Mouse (Mus musculus): ENCODE measurements around the gene Cpt1a. TPM values are rescaled to one million over a fixed set of nuclear protein-coding genes. Genes with fewer than 3 reads are reported as not detected.
A peak's percentile ranks its signal among the peaks of the same experiment; 100 is the strongest.

Gene Cpt1a
- polyA plus RNA-seq, 1 experiment = 75.7 TPM

GRCm38 (mm10) chr19:3333694-3334515 is 11.8 kb downstream of the Cpt1a start:
- no peaks in the 10 kb centered on the region for H3K36me3 ChIP-seq (ENCODE audit: control insufficient read depth, insufficient read depth, low read length)
- no peak for DNase-seq
- no peak overlapping the region for H3K4me3 ChIP-seq (ENCODE audit: control insufficient read depth, insufficient read depth, low read length)
- WGBS = 75% methylated on average over 17 of the region's 17 CpGs
- H3K4me1 ChIP-seq (replicated peaks; ENCODE audit: control insufficient read depth, insufficient read depth, low read length) = peaks cover 15% of the 10 kb centered on the region
- no peak for TF ChIP-seq POLR2A (IDR thresholded peaks at IDR 0.05; ENCODE audit: control insufficient read depth, extremely low read depth, insufficient read depth, low read length, poor library complexity)
- no peak for TF ChIP-seq CTCF (IDR thresholded peaks at IDR 0.05; ENCODE audit: borderline replicate concordance, control insufficient read depth, extremely low read depth, insufficient read depth, low read length, poor library complexity)
- H3K27me3 ChIP-seq (ENCODE audit: control insufficient read depth, insufficient read depth, low read length) = no peaks in the 10 kb centered on the region
- no peak overlapping the region for H3K27ac ChIP-seq (ENCODE audit: control insufficient read depth, insufficient read depth, low read length)

DNA sequence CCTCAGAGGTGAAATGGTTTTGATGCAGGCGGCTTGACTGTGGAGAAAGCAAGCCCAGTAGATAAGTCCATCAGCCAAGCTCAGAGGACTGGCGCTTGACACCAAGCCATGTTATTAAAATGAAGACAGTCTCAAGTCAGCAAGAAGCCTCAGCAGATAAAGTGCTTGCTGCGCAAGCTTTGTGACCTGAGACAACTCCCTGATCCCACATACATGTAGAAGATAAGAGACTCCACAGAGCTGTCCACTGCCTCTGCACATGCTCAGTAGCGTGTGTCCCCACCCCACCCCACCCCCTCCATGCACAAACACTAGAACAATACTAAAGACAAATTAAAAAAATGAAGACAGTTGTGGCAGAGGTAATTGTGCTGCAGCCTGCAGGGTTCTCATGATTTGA is 12.4 kb downstream of the Cpt1a start:
- no peaks in the 10 kb centered on the region for H3K27me3 ChIP-seq (ENCODE audit: control insufficient read depth, insufficient read depth, low read length)
- H3K4me3 ChIP-seq (ENCODE audit: control insufficient read depth, insufficient read depth, low read length) = no peak overlapping the region
- no peak for DNase-seq
- H3K36me3 ChIP-seq (ENCODE audit: control insufficient read depth, insufficient read depth, low read length) = no peaks in the 10 kb centered on the region
- WGBS = 96% methylated on average over 4 of the region's 4 CpGs
- H3K4me1 ChIP-seq (replicated peaks; ENCODE audit: control insufficient read depth, insufficient read depth, low read length) = peaks cover 22% of the 10 kb centered on the region
- TF ChIP-seq CTCF (IDR thresholded peaks at IDR 0.05; ENCODE audit: borderline replicate concordance, control insufficient read depth, extremely low read depth, insufficient read depth, low read length, poor library complexity) (no peak), POLR2A (IDR thresholded peaks at IDR 0.05; ENCODE audit: control insufficient read depth, extremely low read depth, insufficient read depth, low read length, poor library complexity) (no peak)
- H3K27ac ChIP-seq (ENCODE audit: control insufficient read depth, insufficient read depth, low read length) = no peak overlapping the region

DNA sequence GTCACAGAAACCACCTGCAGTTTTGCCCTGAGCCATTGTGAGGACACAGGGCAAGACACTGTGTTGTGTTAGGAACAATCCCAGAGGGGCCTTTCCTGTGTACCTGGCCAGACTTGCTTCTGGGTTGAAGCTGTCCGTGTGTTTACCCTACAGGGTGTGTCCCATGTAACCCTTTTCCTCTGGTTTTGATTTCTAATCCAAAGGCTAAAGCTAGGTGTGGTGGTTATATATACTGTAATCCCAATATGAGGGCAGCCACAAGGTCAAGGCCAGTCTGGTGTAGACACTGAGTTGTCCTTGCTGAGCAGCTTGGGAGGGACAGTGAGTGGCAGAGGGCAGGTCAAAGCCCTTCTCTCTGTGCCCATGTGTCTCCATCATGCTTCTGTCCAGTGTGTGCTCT is 13.8 kb downstream of the Cpt1a start:
- DNase-seq = no peak
- 88% methylated on average over 1 of the region's 1 CpGs for WGBS
- Histone ChIP-seq H3K27me3 (ENCODE audit: control insufficient read depth, insufficient read depth, low read length) (no peaks in the 10 kb centered on the region), H3K27ac (ENCODE audit: control insufficient read depth, insufficient read depth, low read length) (no peak overlapping the region), H3K4me3 (ENCODE audit: control insufficient read depth, insufficient read depth, low read length) (no peak overlapping the region), H3K4me1 (replicated peaks; ENCODE audit: control insufficient read depth, insufficient read depth, low read length) (peaks cover 33% of the 10 kb centered on the region), H3K36me3 (ENCODE audit: control insufficient read depth, insufficient read depth, low read length) (no peaks in the 10 kb centered on the region)
- TF ChIP-seq POLR2A (IDR thresholded peaks at IDR 0.05; ENCODE audit: control insufficient read depth, extremely low read depth, insufficient read depth, low read length, poor library complexity) = no peak
- TF ChIP-seq CTCF (IDR thresholded peaks at IDR 0.05; ENCODE audit: borderline replicate concordance, control insufficient read depth, extremely low read depth, insufficient read depth, low read length, poor library complexity) = no peak

DNA sequence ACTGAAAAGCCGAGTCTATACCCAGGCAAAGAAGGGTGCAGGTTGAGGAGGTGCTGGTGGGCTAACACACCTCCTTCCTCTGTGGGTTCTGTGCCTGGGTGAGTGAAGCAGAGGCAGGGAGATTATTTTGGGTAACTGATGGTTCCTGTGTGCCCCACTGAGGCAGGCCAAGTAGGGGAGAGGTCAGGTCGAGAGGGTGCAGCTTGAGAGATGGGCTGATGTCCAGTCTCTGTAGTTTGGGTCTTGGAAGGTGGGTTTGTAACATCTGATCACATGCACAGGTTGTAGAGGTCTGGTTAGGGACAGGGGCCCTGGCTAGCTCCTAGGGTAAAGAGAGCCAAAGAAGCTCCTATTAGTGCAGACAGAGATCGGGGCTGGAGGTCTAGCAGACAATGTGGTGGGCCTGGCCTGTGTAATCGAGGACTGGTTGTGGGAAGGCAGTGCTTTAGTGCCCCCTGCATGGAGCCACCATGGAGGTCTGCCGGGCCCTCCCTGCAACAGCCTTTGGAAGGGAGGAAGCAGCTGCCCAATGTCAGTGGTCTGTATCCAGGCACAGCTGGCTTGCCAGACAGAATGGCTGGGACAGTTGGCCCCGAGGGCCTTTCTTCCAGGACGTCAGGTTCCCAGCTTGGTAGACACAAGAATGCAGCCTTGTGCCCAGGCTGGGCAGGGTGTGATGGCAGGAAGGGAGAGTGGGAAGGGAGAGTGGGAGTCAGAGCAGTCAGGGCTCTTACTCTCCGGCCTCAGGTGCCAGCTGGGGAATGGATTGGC is 14.5 kb downstream of the Cpt1a start:
- H3K4me3 ChIP-seq (ENCODE audit: control insufficient read depth, insufficient read depth, low read length) = no peak overlapping the region

DNA sequence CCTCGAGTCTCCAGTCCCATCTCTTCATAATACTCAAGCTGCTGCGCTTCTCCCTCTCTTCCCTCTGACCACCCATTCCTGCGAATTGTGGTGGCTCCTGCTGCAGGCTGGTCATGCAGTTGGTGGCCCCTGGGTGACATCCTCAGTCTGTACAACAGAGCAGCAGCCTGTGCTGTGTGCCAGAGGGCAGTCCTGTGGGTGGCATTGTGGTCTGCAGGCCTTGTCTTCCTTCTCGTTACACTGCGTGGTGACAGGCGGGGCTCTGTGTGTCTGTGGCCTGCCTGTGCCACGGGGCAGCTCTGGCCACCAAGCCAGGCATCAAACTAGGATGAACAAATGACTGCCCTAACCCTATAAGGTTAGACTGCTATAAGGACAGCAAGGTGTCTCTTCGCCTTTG is 17.1 kb downstream of the Cpt1a start:
- Histone ChIP-seq H3K36me3 (ENCODE audit: control insufficient read depth, insufficient read depth, low read length) (no peaks in the 10 kb centered on the region), H3K4me1 (replicated peaks; ENCODE audit: control insufficient read depth, insufficient read depth, low read length) (peaks cover 34% of the 10 kb centered on the region), H3K27ac (ENCODE audit: control insufficient read depth, insufficient read depth, low read length) (no peak overlapping the region), H3K4me3 (ENCODE audit: control insufficient read depth, insufficient read depth, low read length) (no peak overlapping the region), H3K27me3 (ENCODE audit: control insufficient read depth, insufficient read depth, low read length) (no peaks in the 10 kb centered on the region)
- TF ChIP-seq POLR2A (IDR thresholded peaks at IDR 0.05; ENCODE audit: control insufficient read depth, extremely low read depth, insufficient read depth, low read length, poor library complexity) (no peak), CTCF (IDR thresholded peaks at IDR 0.05; ENCODE audit: borderline replicate concordance, control insufficient read depth, extremely low read depth, insufficient read depth, low read length, poor library complexity) (no peak)
- DNase-seq = no peak
- WGBS = 56% methylated on average over 8 of the region's 8 CpGs

More for the DNA sequence above, 14.5 kb downstream of the Cpt1a start:
- Histone ChIP-seq H3K27ac (ENCODE audit: control insufficient read depth, insufficient read depth, low read length) (no peak overlapping the region), H3K27me3 (ENCODE audit: control insufficient read depth, insufficient read depth, low read length) (no peaks in the 10 kb centered on the region), H3K4me1 (replicated peaks; ENCODE audit: control insufficient read depth, insufficient read depth, low read length) (peaks cover 40% of the 10 kb centered on the region), H3K36me3 (ENCODE audit: control insufficient read depth, insufficient read depth, low read length) (no peaks in the 10 kb centered on the region)
- TF ChIP-seq CTCF (IDR thresholded peaks at IDR 0.05; ENCODE audit: borderline replicate concordance, control insufficient read depth, extremely low read depth, insufficient read depth, low read length, poor library complexity) (no peak), POLR2A (IDR thresholded peaks at IDR 0.05; ENCODE audit: control insufficient read depth, extremely low read depth, insufficient read depth, low read length, poor library complexity) (no peak)
- no peak for DNase-seq
- WGBS = 58% methylated on average over 8 of the region's 8 CpGs

- H3K36me3 ChIP-seq (ENCODE audit: control insufficient read depth, insufficient read depth, low read length) = no peaks in the 10 kb centered on the region
- H3K27ac ChIP-seq (ENCODE audit: control insufficient read depth, insufficient read depth, low read length) = peak overlapping the region; percentile 23; the same call in 1 of the 2 replicates
- H3K4me3 ChIP-seq (ENCODE audit: control insufficient read depth, insufficient read depth, low read length) = no peak overlapping the region
- peak; percentile 11 for DNase-seq
- 8% methylated on average over 3 of the region's 3 CpGs for WGBS
- TF ChIP-seq POLR2A (IDR thresholded peaks at IDR 0.05; ENCODE audit: control insufficient read depth, extremely low read depth, insufficient read depth, low read length, poor library complexity) = no peak
- H3K27me3 ChIP-seq (ENCODE audit: control insufficient read depth, insufficient read depth, low read length) = no peaks in the 10 kb centered on the region
- H3K4me1 ChIP-seq (replicated peaks; ENCODE audit: control insufficient read depth, insufficient read depth, low read length) = peaks cover 34% of the 10 kb centered on the region
Observed at GRCm38 (mm10) chr19:3341021-3341420, 18.9 kb downstream of the Cpt1a start.
